Mouse (Mus musculus) naive thymus-derived CD4-positive, alpha-beta T cell, adult 2 months (primary cell): ENCODE data around the gene Hic1.

Experiments used
- DNase-seq: peaks from one replicate; pipeline ENCODE4 v3.0.0-alpha.2; 2011; ENCODE audit warnings: low read depth

The Hic1 gene

DNA sequence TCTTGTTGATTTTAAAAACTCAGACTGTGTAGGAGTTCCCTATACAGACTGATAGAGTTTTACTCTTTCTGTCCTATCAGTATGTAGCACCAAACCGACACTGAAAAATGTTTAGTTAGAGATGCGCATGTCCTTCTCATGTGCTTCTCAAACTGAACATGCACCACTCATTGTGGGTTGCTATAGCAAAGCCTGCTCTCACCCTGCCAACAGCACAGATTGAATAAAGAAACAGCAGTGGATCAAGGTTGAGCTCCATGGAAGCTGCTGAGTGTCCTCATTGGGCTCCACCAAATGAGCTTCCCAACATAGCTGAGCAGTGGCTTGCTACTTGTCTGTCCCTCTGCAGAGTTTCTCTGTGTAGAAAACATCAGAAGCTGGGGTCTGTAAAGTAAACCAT, 51.2 kb downstream of the Hic1 start:
- no peak for DNase-seq

DNA sequence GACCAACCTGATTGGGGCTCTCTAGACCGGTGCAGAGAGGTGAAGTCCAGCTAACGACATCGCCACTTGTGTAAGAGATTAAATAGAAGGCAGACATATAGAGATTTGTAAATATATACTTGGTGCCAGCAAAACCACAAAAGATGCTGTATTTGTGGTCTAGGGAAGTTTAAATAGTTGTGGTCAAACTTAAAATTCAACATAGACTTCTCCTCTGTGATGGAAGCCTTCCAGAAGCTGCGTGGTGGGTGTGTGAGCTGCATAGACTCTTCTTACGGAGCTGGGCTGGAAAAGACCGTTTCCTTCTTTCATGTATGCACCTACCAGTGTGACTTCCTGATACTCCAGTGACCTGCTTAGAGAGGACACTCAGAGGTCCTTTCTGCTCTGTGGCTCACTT, 52.9 kb downstream of the Hic1 start:
- no peak for DNase-seq
